Mouse (Mus musculus): Measurements from ENCODE around the gene Plgrkt.

DNA sequence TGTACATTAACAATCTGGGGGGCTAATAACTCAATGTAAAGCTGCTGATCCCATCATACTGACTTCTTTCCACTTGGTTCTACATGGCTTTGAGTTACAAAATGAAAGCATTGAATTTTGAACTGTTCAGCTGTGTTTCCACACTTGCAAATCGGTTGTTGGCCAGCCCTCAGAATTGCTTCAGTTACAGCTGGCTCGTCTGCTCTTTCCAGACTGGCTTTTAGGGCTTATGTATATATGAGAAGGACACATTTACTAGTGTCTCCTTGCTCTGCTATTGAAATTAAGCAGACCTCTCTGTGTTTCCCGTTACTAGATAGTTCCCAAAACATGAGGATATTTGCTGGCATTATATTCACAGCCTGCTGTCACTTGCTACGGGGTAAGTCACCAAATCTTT, 4.9 kb upstream of the Plgrkt start:
- no peak for TF ChIP-seq TAL1 (IDR thresholded peaks at IDR 0.05; ENCODE audit: low read length)
- TF ChIP-seq CHD2 (IDR thresholded peaks at IDR 0.05; ENCODE audit: low read length) = no peak
- TF ChIP-seq CTCF (IDR thresholded peaks at IDR 0.05 in 2 of 3, conservative IDR thresholded peaks at IDR 0.05 in 1 of 3; ENCODE audit: control insufficient read depth in 1 of 3, insufficient read depth in 1 of 3, low read depth in 2 of 3, low read length in 3 of 3, poor library complexity in 1 of 3, severe bottlenecking in 1 of 3) = no peak
- no peak for TF ChIP-seq USF2 (IDR thresholded peaks at IDR 0.05; ENCODE audit: borderline replicate concordance in 1 of 2, insufficient read depth in 1 of 2, low read depth in 1 of 2, low read length in 2 of 2)
- no peak for TF ChIP-seq EP300 (IDR thresholded peaks at IDR 0.05; ENCODE audit: low read depth in 1 of 2, low read length in 2 of 2)
- no peak for TF ChIP-seq POLR2A (IDR thresholded peaks at IDR 0.05; ENCODE audit: control insufficient read depth in 1 of 2, insufficient read depth in 1 of 2, low read depth in 1 of 2, low read length in 2 of 2, poor library complexity in 1 of 2)
- TF ChIP-seq ZNF384 (IDR thresholded peaks at IDR 0.05; ENCODE audit: low read depth, low read length) = no peak
- no peak for TF ChIP-seq KAT2A (conservative IDR thresholded peaks at IDR 0.05; ENCODE audit: low read depth, low read length)
- no peak for TF ChIP-seq TBP (IDR thresholded peaks at IDR 0.05; ENCODE audit: low read depth, low read length)
